Mouse (Mus musculus): Measurements from ENCODE around the gene Skp1a.
"Not testable (repeated sequence)": the region's sequence is repeated elsewhere in the genome, so short reads cannot be mapped to it uniquely, and the experiment has no call there.

Skp1a gene

GRCm38 (mm10) chr11:52231606-52232541 is at the start of gene Skp1a:
TSS of gene Skp1a (plus strand) at chr11:52231995.
- peak; percentile 94 for DNase-seq

GRCm38 (mm10) chr11:52196496-52197023 is 35.2 kb upstream of the Skp1a start:
- DNase-seq = not testable (repeated sequence)

GRCm38 (mm10) chr11:52213887-52214286 is 17.9 kb upstream of the Skp1a start, which contains the start of gene Olfr1371:
TSS of gene Olfr1371 (minus strand) at chr11:52213987.
- DNase-seq = no peak

- DNase-seq = peak; percentile 84
Observed at GRCm38 (mm10) chr11:52220282-52220681, 11.5 kb upstream of the Skp1a start.

GRCm38 (mm10) chr11:52221921-52222320 is 9.9 kb upstream of the Skp1a start:
- DNase-seq = not testable (repeated sequence)

DNA sequence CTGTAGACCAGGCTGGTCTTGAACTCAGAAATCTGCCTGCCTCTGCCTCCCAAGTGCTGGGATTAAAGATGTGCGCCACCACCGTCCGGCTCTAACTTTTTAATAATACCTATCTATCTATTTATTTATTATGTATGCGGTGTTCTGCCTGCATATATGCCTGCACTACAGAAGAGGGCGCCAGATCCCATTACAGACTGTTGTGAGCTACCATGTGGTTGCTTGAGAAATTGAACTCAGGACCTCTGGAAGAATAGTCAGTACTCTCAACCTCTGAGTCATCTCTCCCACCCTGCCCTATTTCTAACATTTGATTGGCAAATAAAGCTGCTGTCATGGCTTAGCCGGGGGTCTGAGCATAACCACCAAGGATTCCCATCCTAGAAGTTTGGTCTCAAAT is 8.9 kb upstream of the Skp1a start:
- no peak for DNase-seq

DNA sequence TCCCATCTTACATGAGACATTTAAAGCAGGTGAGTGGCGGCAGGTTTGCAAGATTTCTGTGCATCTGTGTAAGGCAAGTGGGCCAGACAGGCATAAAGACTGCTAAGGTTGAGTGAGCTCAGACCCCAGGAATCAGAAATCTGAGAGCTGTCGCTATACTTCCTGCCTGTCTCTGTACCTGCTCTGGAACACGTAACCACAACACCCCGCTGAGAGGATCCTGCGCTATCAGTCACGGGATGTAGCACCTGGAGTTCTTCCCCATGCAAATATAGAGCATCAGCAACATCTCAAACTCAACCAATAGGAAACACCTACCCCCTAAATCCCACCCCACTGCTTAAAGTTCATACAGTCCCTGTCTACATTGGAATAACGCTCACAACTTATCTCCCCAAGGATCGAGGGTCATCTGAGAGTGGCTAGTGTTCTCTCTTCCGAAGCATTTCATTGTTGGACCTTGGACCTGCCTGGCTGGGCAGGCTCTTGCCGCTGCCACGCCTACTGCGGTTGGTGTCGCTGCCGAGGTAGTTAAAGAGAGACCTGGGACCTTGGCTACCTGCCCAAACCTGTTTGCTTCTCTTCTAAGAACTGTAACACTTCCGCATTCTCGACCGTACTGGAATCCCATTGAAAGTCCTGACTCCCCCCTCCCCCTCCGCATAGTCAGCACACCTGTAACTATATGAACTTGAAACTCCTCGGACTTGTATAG is 7.7 kb upstream of the Skp1a start:
- DNase-seq = no peak

- no peak for DNase-seq
Observed at GRCm38 (mm10) chr11:52225986-52226599, 5.7 kb upstream of the Skp1a start.

- DNase-seq = no peak
Observed at GRCm38 (mm10) chr11:52227053-52227452, 4.7 kb upstream of the Skp1a start.

GRCm38 (mm10) chr11:52227466-52228226 is 4.1 kb upstream of the Skp1a start:
- no peak for DNase-seq

DNA sequence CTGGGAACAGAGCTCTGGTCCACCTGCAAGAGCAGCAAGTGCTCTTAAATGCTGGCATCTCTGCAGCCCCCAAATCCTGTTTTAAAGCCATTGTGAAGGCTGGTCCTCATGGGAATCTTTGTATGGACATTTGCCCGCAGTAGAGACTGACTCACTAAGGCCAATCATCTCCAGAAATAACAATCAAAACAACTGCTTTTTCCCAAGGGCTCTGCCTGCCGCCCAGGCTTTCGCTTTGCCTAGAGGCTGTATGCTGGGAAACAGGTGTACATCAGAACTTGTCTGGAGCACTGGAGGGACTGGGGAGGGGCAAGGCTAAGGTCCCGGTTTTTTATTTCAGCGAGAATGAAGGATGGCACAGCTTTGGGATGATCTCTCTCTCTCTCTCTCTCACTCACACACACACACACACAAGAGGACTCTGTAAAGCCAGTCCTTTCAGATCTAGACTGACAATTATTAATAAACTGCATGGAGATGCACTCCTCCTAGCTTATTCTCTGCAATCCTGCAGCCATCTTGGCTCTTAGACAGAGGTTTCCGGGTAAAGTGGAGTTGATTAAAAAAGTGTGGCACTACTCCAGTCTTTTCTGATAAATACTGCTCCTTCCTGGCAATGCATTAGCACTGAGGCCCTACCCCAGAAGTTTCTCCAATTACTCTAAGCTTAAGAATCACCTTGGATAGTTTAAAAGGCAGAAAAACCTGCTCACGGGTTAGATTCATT is 2.9 kb upstream of the Skp1a start:
- no peak for DNase-seq

GRCm38 (mm10) chr11:52230694-52231093 is 1.1 kb upstream of the Skp1a start:
- no peak for DNase-seq

DNA sequence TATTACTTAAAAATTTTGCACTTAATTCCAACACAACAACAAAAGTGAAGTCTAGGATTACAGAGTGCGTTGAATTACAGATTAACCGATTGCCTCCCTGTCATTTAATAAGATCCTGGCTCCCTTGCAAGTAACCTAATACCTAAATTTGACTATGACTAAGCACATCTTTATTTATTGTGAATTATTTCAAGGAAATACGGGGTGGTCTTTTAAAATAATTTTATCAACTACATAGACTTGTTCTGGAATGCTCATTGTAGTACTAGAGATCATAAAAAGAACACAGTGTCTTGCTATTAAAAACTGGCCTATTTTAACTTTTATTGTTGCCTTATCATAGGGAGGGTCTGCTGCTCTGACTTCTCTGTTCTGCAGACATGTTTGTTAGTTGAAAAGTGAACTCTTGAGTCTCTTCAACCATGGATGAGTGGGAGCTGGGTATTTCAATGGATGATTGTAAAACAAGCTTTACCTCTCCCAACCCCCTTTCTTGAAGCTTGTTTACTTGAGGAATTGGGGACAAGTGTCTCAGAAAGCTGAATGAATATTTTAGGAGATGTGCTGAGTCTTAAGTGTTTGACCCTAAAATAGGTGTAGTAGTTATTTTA is 1.4 kb downstream of the Skp1a start:
- no peak for DNase-seq

DNA sequence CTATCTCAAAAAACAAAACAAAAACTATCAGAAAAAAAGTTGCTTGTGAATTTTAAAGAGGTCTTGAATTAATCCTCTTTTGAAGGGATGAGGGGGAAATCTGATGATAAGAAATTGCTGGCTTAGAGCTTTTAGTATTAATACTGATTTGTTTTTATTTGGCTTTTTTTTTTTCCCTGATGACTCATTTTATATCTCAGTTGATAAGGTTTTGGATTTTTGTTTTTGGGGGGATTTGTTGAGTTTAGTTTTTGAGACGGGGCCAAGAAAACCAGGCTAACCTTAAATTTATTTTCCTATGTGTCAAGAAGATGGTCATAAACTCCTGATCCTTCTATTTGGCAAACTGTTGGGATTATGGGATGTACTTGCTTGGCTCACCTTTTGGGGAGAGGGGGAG is 2.1 kb downstream of the Skp1a start:
- no peak for DNase-seq

GRCm38 (mm10) chr11:52234509-52234908 is 2.7 kb downstream of the Skp1a start:
- no peak for DNase-seq

- DNase-seq = no peak
Observed at GRCm38 (mm10) chr11:52240898-52241542, 9.2 kb downstream of the Skp1a start.

GRCm38 (mm10) chr11:52249452-52249851 is 17.7 kb downstream of the Skp1a start:
- DNase-seq = no peak

GRCm38 (mm10) chr11:52251770-52252169 is 20.0 kb downstream of the Skp1a start:
- no peak for DNase-seq

- no peak for DNase-seq
Observed at GRCm38 (mm10) chr11:52252692-52253091, 20.9 kb downstream of the Skp1a start.

GRCm38 (mm10) chr11:52253674-52254375 is 22.0 kb downstream of the Skp1a start:
- peak; percentile 52 for DNase-seq
